Mouse (Mus musculus): ENCODE results near the gene Ube2g2. TPM values are rescaled to one million over a fixed set of nuclear protein-coding genes. Genes with fewer than 3 reads are reported as not detected.

Gene Ube2g2
- polyA plus RNA-seq, 1 experiment, result 85.5 TPM

DNA sequence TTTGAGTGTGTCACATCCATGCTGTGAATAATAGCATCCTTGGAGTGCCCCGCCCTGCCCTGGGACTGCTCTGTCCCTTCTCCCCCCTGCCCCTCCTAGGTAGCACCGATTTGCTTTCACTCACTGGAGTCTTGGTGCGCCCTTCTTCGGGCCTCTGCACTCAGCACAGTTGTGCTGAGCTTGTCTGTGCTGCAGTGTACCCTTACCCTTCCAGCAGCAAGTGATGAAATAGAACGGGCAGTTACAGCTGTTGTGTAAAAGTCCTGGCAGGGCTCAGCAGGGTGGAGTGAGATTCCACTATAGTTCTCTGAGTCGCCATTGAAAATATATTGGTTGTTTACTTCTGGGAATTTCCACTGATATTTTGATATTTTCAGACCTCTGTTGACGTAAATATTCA is 4.0 kb downstream of the Ube2g2 start:
- H3ac ChIP-seq (ENCODE audit: control insufficient read depth, insufficient read length, low read depth), result no peak overlapping the region
- H3K79me2 ChIP-seq (ENCODE audit: control insufficient read depth, insufficient read depth), result peaks cover 89% of the 10 kb centered on the region
- no peaks in the 10 kb centered on the region for H3K27me3 ChIP-seq (ENCODE audit: control insufficient read depth, insufficient read depth, insufficient read length)
- no peak overlapping the region for H3K4me3 ChIP-seq (ENCODE audit: insufficient read depth, poor library complexity, severe bottlenecking)
- TF ChIP-seq MYOG (IDR thresholded peaks at IDR 0.05; ENCODE audit: control insufficient read depth, extremely low read depth, insufficient read length) (no peak), MAX (IDR thresholded peaks at IDR 0.05) (no peak), USF1 (IDR thresholded peaks at IDR 0.05; ENCODE audit: low read depth) (no peak), MYOD1 (IDR thresholded peaks at IDR 0.05; ENCODE audit: control insufficient read depth, insufficient read length, low read depth) (no peak), CEBPB (IDR thresholded peaks at IDR 0.05; ENCODE audit: low read depth) (no peak), CTCF (IDR thresholded peaks at IDR 0.05; ENCODE audit: control insufficient read depth, insufficient read depth, insufficient read length) (no peak), FOSL1 (IDR thresholded peaks at IDR 0.05; ENCODE audit: insufficient read depth, low read length, poor library complexity, severe bottlenecking) (no peak)
- peaks cover 70% of the 10 kb centered on the region for H3K79me3 ChIP-seq (ENCODE audit: low read depth)
- peaks cover 19% of the 10 kb centered on the region for H3K36me3 ChIP-seq (ENCODE audit: control insufficient read depth, insufficient read depth)

DNA sequence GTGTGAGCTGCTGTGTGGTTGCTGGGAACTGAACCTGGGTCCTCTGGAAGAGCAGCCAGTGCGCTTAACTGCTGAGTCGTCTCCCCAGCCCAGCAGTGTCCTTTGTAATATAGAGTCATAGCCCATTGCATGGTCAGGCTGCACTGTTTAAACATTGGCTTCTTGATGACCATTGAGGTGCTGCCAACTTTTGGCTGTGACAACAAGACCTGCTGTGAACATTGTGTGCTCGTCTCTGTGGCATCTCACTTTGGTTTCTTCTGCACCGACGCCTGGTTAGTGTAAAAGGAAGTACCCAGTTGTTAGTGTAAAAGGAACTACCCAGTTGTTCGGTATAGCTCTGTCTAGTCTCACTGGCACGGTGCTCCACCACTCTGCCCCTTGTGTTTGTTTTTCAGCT is 4.5 kb downstream of the Ube2g2 start:
- Histone ChIP-seq H3ac (ENCODE audit: control insufficient read depth, insufficient read length, low read depth) (no peak overlapping the region), H3K79me2 (ENCODE audit: control insufficient read depth, insufficient read depth) (peaks cover 95% of the 10 kb centered on the region), H3K4me3 (ENCODE audit: insufficient read depth, poor library complexity, severe bottlenecking) (no peak overlapping the region), H3K36me3 (ENCODE audit: control insufficient read depth, insufficient read depth) (peaks cover 19% of the 10 kb centered on the region), H3K27me3 (ENCODE audit: control insufficient read depth, insufficient read depth, insufficient read length) (no peaks in the 10 kb centered on the region), H3K79me3 (ENCODE audit: low read depth) (peaks cover 73% of the 10 kb centered on the region)
- TF ChIP-seq USF1 (IDR thresholded peaks at IDR 0.05; ENCODE audit: low read depth), result no peak
- no peak for TF ChIP-seq MYOD1 (IDR thresholded peaks at IDR 0.05; ENCODE audit: control insufficient read depth, insufficient read length, low read depth)
- no peak for TF ChIP-seq FOSL1 (IDR thresholded peaks at IDR 0.05; ENCODE audit: insufficient read depth, low read length, poor library complexity, severe bottlenecking)
- no peak for TF ChIP-seq CTCF (IDR thresholded peaks at IDR 0.05; ENCODE audit: control insufficient read depth, insufficient read depth, insufficient read length)

DNA sequence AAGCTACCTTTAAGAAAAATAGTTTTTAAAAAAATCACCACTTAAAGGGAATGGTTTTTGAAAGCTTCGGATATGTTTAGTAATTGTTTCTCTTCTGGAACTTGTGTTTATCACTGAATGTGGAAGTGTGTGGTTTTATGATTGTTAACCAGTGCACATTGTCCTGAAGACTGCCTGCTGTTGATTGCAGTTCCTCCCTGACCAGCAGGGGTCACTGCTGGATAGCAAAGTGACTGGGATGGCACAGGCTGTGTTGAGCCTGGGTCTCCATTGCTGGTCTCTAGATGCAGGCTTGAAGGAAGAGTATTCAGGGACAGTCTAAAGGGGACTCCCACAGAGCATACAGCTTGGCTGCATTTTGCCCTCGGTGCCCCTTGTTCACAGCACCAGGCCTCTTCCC is 5.4 kb downstream of the Ube2g2 start:
- H3K36me3 ChIP-seq (ENCODE audit: control insufficient read depth, insufficient read depth), result peaks cover 25% of the 10 kb centered on the region
- no peak overlapping the region for H3K4me3 ChIP-seq (ENCODE audit: insufficient read depth, poor library complexity, severe bottlenecking)
- H3K27me3 ChIP-seq (ENCODE audit: control insufficient read depth, insufficient read depth, insufficient read length), result no peaks in the 10 kb centered on the region
- H3K79me3 ChIP-seq (ENCODE audit: low read depth), result peaks cover 72% of the 10 kb centered on the region
- peaks cover 91% of the 10 kb centered on the region for H3K79me2 ChIP-seq (ENCODE audit: control insufficient read depth, insufficient read depth)
- TF ChIP-seq CTCF (IDR thresholded peaks at IDR 0.05; ENCODE audit: control insufficient read depth, insufficient read depth, insufficient read length) (peak; percentile 87), CEBPB (IDR thresholded peaks at IDR 0.05; ENCODE audit: low read depth) (no peak)
- no peak overlapping the region for H3ac ChIP-seq (ENCODE audit: control insufficient read depth, insufficient read length, low read depth)

GRCm38 (mm10) chr10:77629163-77629562 is 7.1 kb downstream of the Ube2g2 start:
- no peaks in the 10 kb centered on the region for H3K27me3 ChIP-seq (ENCODE audit: control insufficient read depth, insufficient read depth, insufficient read length)
- H3K79me3 ChIP-seq (ENCODE audit: low read depth), result peaks cover 59% of the 10 kb centered on the region
- no peak overlapping the region for H3K4me3 ChIP-seq (ENCODE audit: insufficient read depth, poor library complexity, severe bottlenecking)
- no peak overlapping the region for H3ac ChIP-seq (ENCODE audit: control insufficient read depth, insufficient read length, low read depth)
- H3K36me3 ChIP-seq (ENCODE audit: control insufficient read depth, insufficient read depth), result peaks cover 39% of the 10 kb centered on the region
- TF ChIP-seq MYOG (IDR thresholded peaks at IDR 0.05; ENCODE audit: control insufficient read depth, extremely low read depth, insufficient read length), result no peak
- TF ChIP-seq FOSL1 (IDR thresholded peaks at IDR 0.05; ENCODE audit: insufficient read depth, low read length, poor library complexity, severe bottlenecking), result no peak
- no peak for TF ChIP-seq MAX (IDR thresholded peaks at IDR 0.05)
- TF ChIP-seq USF1 (IDR thresholded peaks at IDR 0.05; ENCODE audit: low read depth), result no peak
- TF ChIP-seq CTCF (IDR thresholded peaks at IDR 0.05; ENCODE audit: control insufficient read depth, insufficient read depth, insufficient read length), result no peak
- no peak for TF ChIP-seq CEBPB (IDR thresholded peaks at IDR 0.05; ENCODE audit: low read depth)
- no peak for TF ChIP-seq MYOD1 (IDR thresholded peaks at IDR 0.05; ENCODE audit: control insufficient read depth, insufficient read length, low read depth)
- H3K79me2 ChIP-seq (ENCODE audit: control insufficient read depth, insufficient read depth), result peaks cover 83% of the 10 kb centered on the region

- H3K27me3 ChIP-seq (ENCODE audit: control insufficient read depth, insufficient read depth, insufficient read length), result no peaks in the 10 kb centered on the region
- TF ChIP-seq FOSL1 (IDR thresholded peaks at IDR 0.05; ENCODE audit: insufficient read depth, low read length, poor library complexity, severe bottlenecking) (no peak), MYOG (IDR thresholded peaks at IDR 0.05; ENCODE audit: control insufficient read depth, extremely low read depth, insufficient read length) (no peak), MYOD1 (IDR thresholded peaks at IDR 0.05; ENCODE audit: control insufficient read depth, insufficient read length, low read depth) (no peak), CTCF (IDR thresholded peaks at IDR 0.05; ENCODE audit: control insufficient read depth, insufficient read depth, insufficient read length) (no peak), USF1 (IDR thresholded peaks at IDR 0.05; ENCODE audit: low read depth) (no peak), CEBPB (IDR thresholded peaks at IDR 0.05; ENCODE audit: low read depth) (no peak), MAX (IDR thresholded peaks at IDR 0.05) (no peak)
- H3K79me3 ChIP-seq (ENCODE audit: low read depth), result peaks cover 51% of the 10 kb centered on the region
- peaks cover 76% of the 10 kb centered on the region for H3K79me2 ChIP-seq (ENCODE audit: control insufficient read depth, insufficient read depth)
- no peak overlapping the region for H3K4me3 ChIP-seq (ENCODE audit: insufficient read depth, poor library complexity, severe bottlenecking)
- peaks cover 46% of the 10 kb centered on the region for H3K36me3 ChIP-seq (ENCODE audit: control insufficient read depth, insufficient read depth)
- H3ac ChIP-seq (ENCODE audit: control insufficient read depth, insufficient read length, low read depth), result no peak overlapping the region
These were observed 7.9 kb downstream of the Ube2g2 start for GRCm38 (mm10) chr10:77629970-77630369.

- H3K79me3 ChIP-seq (ENCODE audit: low read depth), result peaks cover 31% of the 10 kb centered on the region
- no peaks in the 10 kb centered on the region for H3K27me3 ChIP-seq (ENCODE audit: control insufficient read depth, insufficient read depth, insufficient read length)
- no peak overlapping the region for H3K4me3 ChIP-seq (ENCODE audit: insufficient read depth, poor library complexity, severe bottlenecking)
- no peak overlapping the region for H3ac ChIP-seq (ENCODE audit: control insufficient read depth, insufficient read length, low read depth)
- H3K79me2 ChIP-seq (ENCODE audit: control insufficient read depth, insufficient read depth), result peaks cover 76% of the 10 kb centered on the region
- H3K36me3 ChIP-seq (ENCODE audit: control insufficient read depth, insufficient read depth), result peaks cover 78% of the 10 kb centered on the region
- TF ChIP-seq CEBPB (IDR thresholded peaks at IDR 0.05; ENCODE audit: low read depth), result no peak
- no peak for TF ChIP-seq MYOD1 (IDR thresholded peaks at IDR 0.05; ENCODE audit: control insufficient read depth, insufficient read length, low read depth)
- TF ChIP-seq MYOG (IDR thresholded peaks at IDR 0.05; ENCODE audit: control insufficient read depth, extremely low read depth, insufficient read length), result no peak
- TF ChIP-seq MAX (IDR thresholded peaks at IDR 0.05), result no peak
- TF ChIP-seq CTCF (IDR thresholded peaks at IDR 0.05; ENCODE audit: control insufficient read depth, insufficient read depth, insufficient read length), result no peak
- TF ChIP-seq FOSL1 (IDR thresholded peaks at IDR 0.05; ENCODE audit: insufficient read depth, low read length, poor library complexity, severe bottlenecking), result no peak
- no peak for TF ChIP-seq USF1 (IDR thresholded peaks at IDR 0.05; ENCODE audit: low read depth)
These were observed 11.9 kb downstream of the Ube2g2 start for GRCm38 (mm10) chr10:77634016-77634415.
